Mouse (Mus musculus): ENCODE data around the gene Tmprss3. TPM values are rescaled to one million over a fixed set of nuclear protein-coding genes. Genes with fewer than 3 reads are reported as not detected.

Tmprss3 gene
- polyA plus RNA-seq, 1 experiment from 2014 or later, result not detected

DNA sequence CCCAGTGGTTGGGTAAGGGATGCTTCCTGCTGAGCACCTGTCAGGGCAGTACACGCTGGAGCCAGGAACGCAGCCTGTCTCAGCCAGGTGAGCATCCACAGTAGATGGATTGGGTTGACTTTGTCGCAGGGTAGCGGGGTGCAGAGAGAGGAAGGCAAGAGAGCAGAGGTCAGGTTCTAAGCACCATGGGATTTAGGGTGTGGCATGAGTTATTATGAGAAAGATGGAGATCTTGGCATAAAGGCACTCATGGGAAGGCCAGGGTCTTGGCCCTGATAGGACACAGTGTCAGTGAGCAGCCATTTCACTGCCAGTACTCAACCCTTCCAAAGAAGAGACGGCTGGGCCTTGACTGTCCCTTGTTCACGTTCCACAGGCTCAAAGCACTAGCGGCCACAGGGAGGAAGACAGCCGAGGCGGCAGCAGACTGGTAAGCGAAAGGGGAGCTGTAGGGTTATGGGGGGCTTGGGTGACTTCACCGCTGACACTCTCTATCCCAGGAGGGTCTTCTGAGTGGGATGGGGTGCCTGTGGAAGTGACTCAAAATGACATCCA lies 10.7 kb upstream of the Tmprss3 start:
- H3K27ac ChIP-seq (ENCODE audit: low read depth, low read length), result no peak overlapping the region
- ATAC-seq (ENCODE audit: low FRiP score), result no peak
- H3K4me2 ChIP-seq (replicated peaks; ENCODE audit: low read depth, low read length), result no peak overlapping the region
- WGBS, result 96% methylated on average over 11 of the region's 11 CpGs
- no peak overlapping the region for H3K9ac ChIP-seq (ENCODE audit: low read depth, low read length)
- H3K4me3 ChIP-seq (ENCODE audit: low read depth, low read length), result no peak overlapping the region
- no peak for DNase-seq (ENCODE audit: low spot score)
- no peaks in the 10 kb centered on the region for H3K4me1 ChIP-seq (replicated peaks; ENCODE audit: control insufficient read depth, insufficient read depth, low read length)
- no peaks in the 10 kb centered on the region for H3K27me3 ChIP-seq (ENCODE audit: control insufficient read depth, insufficient read depth, low read length)
- no peaks in the 10 kb centered on the region for H3K9me3 ChIP-seq (ENCODE audit: control insufficient read depth, low read length)
- no peaks in the 10 kb centered on the region for H3K36me3 ChIP-seq (ENCODE audit: control insufficient read depth, insufficient read depth, low read length)

DNA sequence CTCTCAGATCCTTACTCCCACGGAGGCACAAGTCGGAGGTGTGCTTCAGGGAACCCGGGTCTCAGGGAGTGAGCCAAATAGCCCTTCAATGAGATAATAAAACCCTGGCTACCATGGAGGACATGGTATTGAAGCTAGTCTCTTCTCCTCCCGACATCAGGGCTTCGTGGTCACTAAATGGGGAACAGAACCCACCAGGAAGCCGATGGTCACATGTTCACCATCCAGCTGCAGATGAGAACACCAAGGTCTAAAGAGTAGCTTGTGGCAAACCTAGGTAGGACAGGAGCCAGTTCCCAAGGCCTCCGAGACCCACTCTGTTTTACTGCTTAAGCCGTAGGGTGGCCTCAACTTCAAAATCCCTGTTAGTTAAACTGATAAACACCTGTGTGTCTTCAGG lies 9.9 kb upstream of the Tmprss3 start:
- Histone ChIP-seq H3K4me1 (replicated peaks; ENCODE audit: control insufficient read depth, insufficient read depth, low read length) (no peaks in the 10 kb centered on the region), H3K27me3 (ENCODE audit: control insufficient read depth, insufficient read depth, low read length) (no peaks in the 10 kb centered on the region), H3K9ac (ENCODE audit: low read depth, low read length) (no peak overlapping the region), H3K4me2 (replicated peaks; ENCODE audit: low read depth, low read length) (no peak overlapping the region), H3K9me3 (ENCODE audit: control insufficient read depth, low read length) (no peaks in the 10 kb centered on the region), H3K36me3 (ENCODE audit: control insufficient read depth, insufficient read depth, low read length) (no peaks in the 10 kb centered on the region), H3K27ac (ENCODE audit: low read depth, low read length) (no peak overlapping the region), H3K4me3 (ENCODE audit: low read depth, low read length) (no peak overlapping the region)
- 90% methylated on average over 8 of the region's 8 CpGs for WGBS
- ATAC-seq (ENCODE audit: low FRiP score) (no peak), DNase-seq (ENCODE audit: low spot score) (no peak)

DNA sequence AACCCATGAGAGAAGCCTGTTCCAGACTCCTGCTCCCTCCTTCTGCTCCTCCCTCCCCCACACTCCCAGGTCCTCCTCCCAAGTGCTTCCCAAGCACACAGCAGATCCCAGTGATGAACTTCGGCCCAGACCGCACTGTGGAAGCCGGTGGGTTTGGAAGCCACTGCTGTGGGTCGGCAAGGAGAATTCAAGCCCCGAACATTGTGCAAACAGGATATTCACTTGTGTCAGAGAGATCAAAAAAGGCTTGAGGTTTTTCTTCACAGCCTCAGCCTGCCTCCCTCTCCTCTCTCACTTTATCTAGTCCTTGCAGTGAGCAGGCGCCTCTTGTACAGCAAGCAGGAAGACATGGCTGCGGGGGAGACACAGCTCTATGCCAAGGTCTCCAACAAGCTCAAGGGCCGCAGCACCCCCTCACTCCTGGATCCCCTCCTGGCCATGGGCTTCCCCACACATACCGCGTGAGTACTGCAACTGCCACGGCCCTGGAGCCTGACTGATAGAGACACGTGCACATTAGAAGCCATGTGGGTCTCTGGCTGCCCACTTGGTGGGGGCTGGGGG lies 9.1 kb upstream of the Tmprss3 start, which contains the start of gene Ubash3a:
Gene Ubash3a (plus strand): TSS at position 103 of the 564 bp plus-strand sequence.
- ATAC-seq (ENCODE audit: low FRiP score), result no peak

DNA sequence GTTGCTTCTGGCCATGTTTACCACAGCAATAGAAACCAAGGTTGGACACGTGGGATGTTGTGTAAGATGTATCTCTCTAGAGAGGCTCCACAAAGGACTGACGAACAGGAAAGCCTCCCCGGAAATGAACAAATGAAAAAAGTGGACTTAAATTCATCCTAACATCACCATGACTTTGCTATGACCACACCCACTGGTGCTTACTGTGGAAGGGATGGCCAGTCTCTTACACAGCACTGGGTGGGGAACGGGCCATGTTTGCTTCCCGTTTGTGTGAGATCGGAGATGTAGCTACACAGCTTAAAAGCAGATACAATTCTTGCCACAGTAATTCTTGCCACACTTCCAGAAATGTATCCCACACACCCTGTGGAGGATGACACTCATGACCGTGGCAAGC lies 2.5 kb downstream of the Tmprss3 start:
- no peaks in the 10 kb centered on the region for H3K4me1 ChIP-seq (replicated peaks; ENCODE audit: control insufficient read depth, insufficient read depth, low read length)

More for the DNA sequence above, 9.1 kb upstream of the Tmprss3 start, which contains the start of gene Ubash3a:
- Histone ChIP-seq H3K27me3 (ENCODE audit: control insufficient read depth, insufficient read depth, low read length) (no peaks in the 10 kb centered on the region), H3K4me1 (replicated peaks; ENCODE audit: control insufficient read depth, insufficient read depth, low read length) (no peaks in the 10 kb centered on the region), H3K4me2 (replicated peaks; ENCODE audit: low read depth, low read length) (no peak within 1 kb of the TSS), H3K9me3 (ENCODE audit: control insufficient read depth, low read length) (no peaks in the 10 kb centered on the region), H3K9ac (ENCODE audit: low read depth, low read length) (no peak within 1 kb of the TSS), H3K4me3 (ENCODE audit: low read depth, low read length) (no peak within 1 kb of the TSS), H3K36me3 (ENCODE audit: control insufficient read depth, insufficient read depth, low read length) (no peaks in the 10 kb centered on the region), H3K27ac (ENCODE audit: low read depth, low read length) (no peak within 1 kb of the TSS)
- no peak for DNase-seq (ENCODE audit: low spot score)
- 83% methylated on average over 12 of the region's 12 CpGs for WGBS

DNA sequence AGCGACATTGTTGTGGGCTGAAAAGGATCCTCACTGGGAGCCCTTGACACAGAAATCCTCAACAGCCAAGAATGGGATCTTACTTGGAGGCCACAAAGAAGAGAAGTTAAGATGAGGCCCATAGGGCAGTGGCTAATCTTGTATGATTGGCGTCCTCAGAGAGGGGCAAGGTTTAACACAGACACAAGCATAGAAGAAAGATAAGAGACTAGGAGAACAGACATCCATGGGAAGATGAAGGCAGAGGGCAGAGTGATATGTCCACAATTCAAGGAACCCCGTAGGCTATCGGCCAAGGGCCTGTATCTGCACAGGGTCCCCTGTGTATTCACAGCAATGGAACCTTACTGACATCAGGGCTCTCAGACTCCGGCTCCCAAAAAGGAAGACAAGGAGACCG lies 3.6 kb downstream of the Tmprss3 start:
- WGBS, result 87% methylated on average over 6 of the region's 6 CpGs

More for the DNA sequence above, 2.5 kb downstream of the Tmprss3 start:
- H3K27ac ChIP-seq (ENCODE audit: low read depth, low read length), result no peak overlapping the region
- no peaks in the 10 kb centered on the region for H3K36me3 ChIP-seq (ENCODE audit: control insufficient read depth, insufficient read depth, low read length)
- no peak overlapping the region for H3K9ac ChIP-seq (ENCODE audit: low read depth, low read length)
- H3K9me3 ChIP-seq (ENCODE audit: control insufficient read depth, low read length), result no peaks in the 10 kb centered on the region
- no peaks in the 10 kb centered on the region for H3K27me3 ChIP-seq (ENCODE audit: control insufficient read depth, insufficient read depth, low read length)
- no peak for DNase-seq (ENCODE audit: low spot score)
- no peak overlapping the region for H3K4me3 ChIP-seq (ENCODE audit: low read depth, low read length)
- no peak for ATAC-seq (ENCODE audit: low FRiP score)
- no peak overlapping the region for H3K4me2 ChIP-seq (replicated peaks; ENCODE audit: low read depth, low read length)
- 91% methylated on average over 7 of the region's 7 CpGs for WGBS

DNA sequence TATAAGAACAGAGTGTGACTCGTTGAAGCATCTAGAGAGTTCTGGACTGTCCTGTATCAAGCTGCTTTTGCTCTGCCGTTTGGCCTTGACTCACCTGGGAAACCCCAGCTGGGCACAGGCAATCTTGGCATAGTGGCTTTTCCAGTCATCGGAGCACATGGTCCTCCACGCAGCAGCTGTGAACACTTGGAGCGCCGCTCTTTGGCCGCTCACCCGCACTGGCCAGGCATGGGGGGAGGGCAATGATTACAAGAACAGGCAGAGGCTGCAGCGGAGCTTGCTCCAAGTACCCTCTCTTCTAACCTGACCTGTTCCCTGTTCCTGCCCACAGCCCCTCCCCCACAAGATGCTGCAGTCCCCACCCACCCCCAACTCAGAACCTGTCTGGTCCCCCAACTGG lies 5.4 kb downstream of the Tmprss3 start:
- H3K4me1 ChIP-seq (replicated peaks; ENCODE audit: control insufficient read depth, insufficient read depth, low read length), result no peaks in the 10 kb centered on the region
- ATAC-seq (ENCODE audit: low FRiP score) (no peak), DNase-seq (ENCODE audit: low spot score) (no peak)
- H3K9me3 ChIP-seq (ENCODE audit: control insufficient read depth, low read length), result no peaks in the 10 kb centered on the region
- 82% methylated on average over 9 of the region's 9 CpGs for WGBS
- no peak overlapping the region for H3K27ac ChIP-seq (ENCODE audit: low read depth, low read length)
- H3K9ac ChIP-seq (ENCODE audit: low read depth, low read length), result no peak overlapping the region
- H3K27me3 ChIP-seq (ENCODE audit: control insufficient read depth, insufficient read depth, low read length), result no peaks in the 10 kb centered on the region
- H3K4me3 ChIP-seq (ENCODE audit: low read depth, low read length), result no peak overlapping the region
- H3K4me2 ChIP-seq (replicated peaks; ENCODE audit: low read depth, low read length), result no peak overlapping the region
- no peaks in the 10 kb centered on the region for H3K36me3 ChIP-seq (ENCODE audit: control insufficient read depth, insufficient read depth, low read length)

More for the DNA sequence above, 3.6 kb downstream of the Tmprss3 start:
- Histone ChIP-seq H3K9me3 (ENCODE audit: control insufficient read depth, low read length) (no peaks in the 10 kb centered on the region), H3K27me3 (ENCODE audit: control insufficient read depth, insufficient read depth, low read length) (no peaks in the 10 kb centered on the region), H3K4me3 (ENCODE audit: low read depth, low read length) (no peak overlapping the region), H3K4me2 (replicated peaks; ENCODE audit: low read depth, low read length) (no peak overlapping the region), H3K4me1 (replicated peaks; ENCODE audit: control insufficient read depth, insufficient read depth, low read length) (no peaks in the 10 kb centered on the region), H3K27ac (ENCODE audit: low read depth, low read length) (no peak overlapping the region), H3K9ac (ENCODE audit: low read depth, low read length) (no peak overlapping the region), H3K36me3 (ENCODE audit: control insufficient read depth, insufficient read depth, low read length) (no peaks in the 10 kb centered on the region)
- no peak for DNase-seq (ENCODE audit: low spot score)
- ATAC-seq (ENCODE audit: low FRiP score), result no peak

DNA sequence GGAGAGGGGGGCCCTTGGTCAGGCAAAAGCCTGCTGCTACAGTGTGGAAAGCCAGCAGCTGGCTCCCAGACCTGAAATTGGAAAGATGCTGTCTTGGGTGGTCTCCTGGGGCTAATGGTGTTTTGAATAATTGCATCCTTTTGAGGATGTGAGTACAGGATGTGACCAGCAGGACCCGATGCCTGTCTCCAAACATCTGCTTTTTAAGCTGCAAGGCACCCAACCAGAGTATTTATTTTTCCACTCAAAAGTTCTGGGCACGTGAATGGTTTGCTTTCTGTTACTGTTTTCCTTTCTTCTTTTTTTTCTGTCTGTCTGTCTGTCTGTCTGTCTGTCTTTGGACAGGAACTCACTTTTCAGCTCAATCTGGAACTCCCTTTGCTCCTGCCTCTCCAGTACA lies 6.1 kb downstream of the Tmprss3 start:
- DNase-seq (ENCODE audit: low spot score), result no peak
- ATAC-seq (ENCODE audit: low FRiP score), result no peak
- no peaks in the 10 kb centered on the region for H3K27me3 ChIP-seq (ENCODE audit: control insufficient read depth, insufficient read depth, low read length)
- no peak overlapping the region for H3K4me3 ChIP-seq (ENCODE audit: low read depth, low read length)
- H3K4me1 ChIP-seq (replicated peaks; ENCODE audit: control insufficient read depth, insufficient read depth, low read length), result no peaks in the 10 kb centered on the region
- no peak overlapping the region for H3K27ac ChIP-seq (ENCODE audit: low read depth, low read length)
- no peak overlapping the region for H3K9ac ChIP-seq (ENCODE audit: low read depth, low read length)
- no peaks in the 10 kb centered on the region for H3K36me3 ChIP-seq (ENCODE audit: control insufficient read depth, insufficient read depth, low read length)
- no peak overlapping the region for H3K4me2 ChIP-seq (replicated peaks; ENCODE audit: low read depth, low read length)
- H3K9me3 ChIP-seq (ENCODE audit: control insufficient read depth, low read length), result no peaks in the 10 kb centered on the region
- 64% methylated on average over 2 of the region's 2 CpGs for whole genome bisulfite sequencing

DNA sequence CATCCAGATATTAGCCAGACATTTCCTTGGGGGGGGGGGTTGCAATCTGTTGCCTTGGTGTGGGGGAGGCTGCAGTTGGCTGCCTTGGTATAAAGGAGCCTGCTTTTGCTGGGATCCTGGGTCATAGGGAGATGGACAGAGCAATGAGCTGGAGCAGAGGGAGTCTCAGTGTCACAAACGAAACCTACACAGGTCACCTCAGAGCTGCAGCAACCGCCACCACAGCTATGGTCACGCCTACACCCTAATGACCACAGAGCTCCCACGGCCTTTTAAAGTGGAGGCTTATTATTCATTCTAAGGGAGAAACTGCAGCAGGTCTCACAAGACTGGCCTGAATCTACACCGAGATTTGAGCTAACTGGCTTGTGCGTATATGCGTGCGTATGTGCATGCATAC lies 7.0 kb downstream of the Tmprss3 start:
- Histone ChIP-seq H3K36me3 (ENCODE audit: control insufficient read depth, insufficient read depth, low read length) (no peaks in the 10 kb centered on the region), H3K4me2 (replicated peaks; ENCODE audit: low read depth, low read length) (no peak overlapping the region), H3K4me1 (replicated peaks; ENCODE audit: control insufficient read depth, insufficient read depth, low read length) (no peaks in the 10 kb centered on the region), H3K27me3 (ENCODE audit: control insufficient read depth, insufficient read depth, low read length) (no peaks in the 10 kb centered on the region), H3K9me3 (ENCODE audit: control insufficient read depth, low read length) (no peaks in the 10 kb centered on the region), H3K4me3 (ENCODE audit: low read depth, low read length) (no peak overlapping the region), H3K9ac (ENCODE audit: low read depth, low read length) (no peak overlapping the region), H3K27ac (ENCODE audit: low read depth, low read length) (no peak overlapping the region)
- DNase-seq (ENCODE audit: low spot score), result no peak
- no peak for ATAC-seq (ENCODE audit: low FRiP score)
- 74% methylated on average over 8 of the region's 8 CpGs for WGBS

DNA sequence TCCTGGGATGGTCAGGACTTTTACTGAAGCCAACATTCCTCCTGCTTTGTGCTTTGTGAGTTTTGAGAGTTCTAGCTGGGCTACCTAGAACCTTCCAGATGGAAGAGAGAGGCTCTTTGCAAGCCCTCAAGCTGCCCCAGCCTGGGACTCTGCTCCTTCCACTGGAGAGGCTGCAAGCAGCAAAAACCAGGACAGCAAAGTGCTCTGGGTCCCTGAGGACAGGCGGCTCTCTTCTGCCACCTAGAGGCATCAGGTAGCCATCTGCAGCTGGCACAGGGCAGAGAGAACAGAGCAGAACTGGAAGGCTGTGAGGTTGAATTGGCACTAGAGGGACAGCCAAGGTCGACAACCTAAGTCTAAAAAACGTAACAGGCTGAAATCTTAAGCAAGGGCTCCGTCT lies 11.4 kb downstream of the Tmprss3 start:
- Histone ChIP-seq H3K27me3 (ENCODE audit: control insufficient read depth, insufficient read depth, low read length) (no peaks in the 10 kb centered on the region), H3K27ac (ENCODE audit: low read depth, low read length) (no peak overlapping the region), H3K4me1 (replicated peaks; ENCODE audit: control insufficient read depth, insufficient read depth, low read length) (no peaks in the 10 kb centered on the region), H3K9me3 (ENCODE audit: control insufficient read depth, low read length) (no peaks in the 10 kb centered on the region), H3K4me2 (replicated peaks; ENCODE audit: low read depth, low read length) (no peak overlapping the region), H3K36me3 (ENCODE audit: control insufficient read depth, insufficient read depth, low read length) (no peaks in the 10 kb centered on the region), H3K4me3 (ENCODE audit: low read depth, low read length) (no peak overlapping the region), H3K9ac (ENCODE audit: low read depth, low read length) (no peak overlapping the region)
- WGBS, result 20% methylated on average over 4 of the region's 4 CpGs
- DNase-seq (ENCODE audit: low spot score), result peak; percentile 73
- ATAC-seq (ENCODE audit: low FRiP score), result no peak
